Mouse (Mus musculus) cerebellum, adult (tissue): ENCODE measurements around the gene Gal3st2.
A peak's percentile ranks its signal among the peaks of the same experiment; 100 is the strongest.
"Not testable (repeated sequence)": the region's sequence is repeated elsewhere in the genome, so short reads cannot be mapped to it uniquely, and the experiment has no call there.

Source experiments
- ATAC-seq: cut with Nextera tagmentation; 2 replicates; pipeline ENCODE4 v1.9.2; 2017; ENCODE audit warnings: mild to moderate bottlenecking, moderate library complexity, mixed read lengths; ENCODE audit not compliant: insufficient number of reproducible peaks, low FRiP score, low TSS enrichment

Gal3st2 gene

DNA sequence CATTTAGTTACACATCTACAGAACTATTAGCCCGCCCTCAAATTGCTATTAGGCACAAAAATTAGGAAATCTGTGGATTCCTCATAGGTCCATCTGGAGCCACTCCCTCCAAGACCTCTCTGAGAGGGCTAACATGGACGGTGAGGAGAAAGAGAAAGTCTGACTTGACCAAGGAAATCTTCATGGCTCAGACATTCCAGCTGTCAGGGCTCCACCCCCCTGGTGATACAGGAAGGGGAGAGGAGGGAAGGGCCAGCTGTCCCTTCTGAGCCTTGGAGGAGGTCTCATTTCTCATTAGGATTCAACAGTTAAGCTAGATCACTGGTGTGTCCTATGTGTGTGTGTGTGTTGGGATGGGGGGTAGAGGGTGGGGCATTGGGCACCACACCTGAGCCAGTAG lies at the start of gene Gal3st2:
TSS of gene Gal3st2 (plus strand) at position 259 of the 400 bp plus-strand sequence.
- not testable (repeated sequence) for ATAC-seq

DNA sequence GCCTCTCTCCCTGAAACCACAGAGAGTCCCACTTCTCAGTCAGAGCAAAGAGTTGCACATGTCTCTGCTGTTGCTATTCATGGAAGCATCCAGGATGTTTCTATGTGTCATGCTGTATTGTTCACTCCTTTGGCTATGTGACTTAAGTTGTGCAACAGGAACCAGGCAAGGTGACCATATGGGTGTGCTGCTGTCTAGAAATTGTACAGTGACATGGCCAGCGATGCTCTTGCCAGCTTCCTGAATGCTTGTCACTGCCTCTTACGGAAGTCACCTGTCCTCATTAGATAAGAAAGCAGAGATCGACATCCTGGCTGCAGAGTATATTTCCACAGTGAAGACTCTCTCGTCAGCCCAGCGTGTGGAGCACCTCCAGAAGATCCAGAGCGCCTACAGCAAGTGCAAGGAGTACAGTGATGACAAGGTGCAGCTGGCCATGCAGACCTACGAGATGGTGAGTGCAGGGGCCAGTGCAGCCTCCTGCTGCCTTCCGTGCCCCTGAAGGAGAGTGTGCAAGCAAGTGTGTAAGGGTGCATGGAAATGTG lies 49.5 kb upstream of the Gal3st2 start:
- ATAC-seq, result no peak

DNA sequence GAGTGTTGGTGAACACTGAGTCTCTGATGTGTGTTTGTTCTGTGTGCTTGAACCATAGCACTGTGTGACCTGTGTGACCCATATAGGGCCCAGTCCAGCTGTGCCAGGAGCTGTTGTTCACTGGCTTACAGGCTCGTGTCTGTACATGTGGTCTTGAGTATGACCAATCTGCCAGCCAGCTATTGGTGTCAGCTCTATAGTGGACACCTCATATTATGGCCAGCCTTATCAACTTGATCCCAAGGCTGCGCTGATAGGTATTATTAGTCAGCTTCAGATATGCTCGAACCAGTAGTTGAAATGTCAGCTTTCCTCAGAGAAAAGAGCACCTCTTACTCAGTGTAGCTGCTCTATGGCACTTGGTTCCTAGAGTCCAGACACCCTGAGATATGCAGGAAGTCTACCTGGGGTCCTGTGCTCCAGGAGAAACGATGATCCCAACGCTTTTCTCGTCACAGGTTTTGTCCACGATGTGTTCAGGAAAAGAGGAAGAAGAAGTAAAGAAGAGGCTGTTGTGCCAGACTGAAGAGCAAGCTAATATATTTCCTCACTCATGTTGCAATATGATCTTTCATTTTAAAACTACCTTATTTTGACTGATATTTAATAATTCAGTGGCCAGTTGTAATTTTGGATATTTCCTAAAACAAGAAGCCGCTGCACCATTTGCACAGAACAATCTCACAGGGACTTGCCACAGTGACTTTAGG lies 43.1 kb upstream of the Gal3st2 start:
- no peak for ATAC-seq

DNA sequence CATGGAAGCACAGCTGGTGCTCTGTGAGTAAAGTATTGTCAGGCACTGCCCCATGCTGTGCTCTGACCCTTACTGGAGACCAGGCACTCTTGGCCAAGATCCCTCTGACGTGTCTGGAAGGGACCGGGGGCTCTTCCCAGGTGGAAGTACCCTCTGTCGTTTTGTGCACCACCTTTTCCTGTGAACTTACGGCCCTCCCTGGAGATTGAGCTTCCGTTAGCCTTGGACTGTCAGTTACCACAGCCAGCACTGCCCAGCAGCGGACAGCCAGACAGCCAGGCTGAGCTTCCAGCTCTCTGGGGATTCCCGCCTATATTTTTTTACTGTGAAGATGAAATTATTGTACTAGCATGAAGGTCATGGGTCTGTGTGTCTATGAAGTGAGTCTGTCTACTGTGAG lies 42.4 kb upstream of the Gal3st2 start:
- ATAC-seq, result no peak

DNA sequence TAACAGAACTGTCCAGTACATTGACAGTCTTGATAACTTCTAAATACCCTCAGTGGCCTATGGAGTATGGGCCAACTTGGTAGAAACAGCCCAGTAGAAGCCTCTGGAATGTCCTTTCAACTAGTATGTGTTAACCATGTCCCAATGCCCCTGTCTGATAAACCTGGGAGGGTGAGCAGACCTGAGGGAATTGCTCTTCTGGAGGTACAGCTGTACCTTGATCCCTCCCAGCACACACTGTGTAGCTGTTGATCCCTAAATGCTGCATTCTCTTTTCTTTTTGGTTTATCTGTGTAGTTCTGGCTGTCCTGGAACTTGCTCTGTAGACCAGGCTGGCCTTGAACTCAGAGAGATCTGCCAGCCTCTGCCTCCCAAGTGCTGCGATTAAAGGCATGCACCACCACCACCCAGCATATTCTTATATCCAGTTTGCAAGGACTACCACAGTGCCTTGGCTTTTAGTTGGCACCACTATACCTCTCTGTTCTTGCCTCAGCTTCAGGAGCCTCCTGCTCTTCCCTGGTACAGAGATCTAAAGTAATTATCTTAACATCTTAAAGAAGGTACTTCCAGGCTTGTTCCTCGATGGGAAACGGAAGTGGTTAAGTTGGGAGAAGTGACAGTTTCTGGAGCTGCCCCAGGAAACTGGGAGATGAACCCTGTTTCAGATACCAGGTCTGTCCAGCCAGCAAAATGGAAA lies 37.2 kb upstream of the Gal3st2 start:
- ATAC-seq, result no peak

DNA sequence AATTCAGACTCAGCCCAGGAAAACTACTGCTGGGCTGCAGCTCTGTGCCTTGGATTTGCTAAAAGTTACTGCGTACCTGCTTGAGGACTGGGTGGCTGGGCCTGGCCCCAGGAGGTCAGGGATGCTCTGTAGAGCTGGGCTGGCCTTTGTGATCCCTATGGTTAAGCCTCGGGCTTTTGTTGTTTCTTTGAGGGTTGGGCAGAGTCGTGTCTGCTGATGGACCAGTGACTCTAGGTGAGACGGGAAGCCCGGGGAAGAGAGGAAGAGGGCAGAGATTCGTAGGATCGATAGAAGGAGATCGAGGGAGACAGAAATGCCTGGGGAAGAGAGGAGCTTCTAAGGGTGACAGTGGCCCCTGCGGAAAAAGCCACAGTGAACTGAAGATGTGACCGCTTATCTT lies 36.5 kb upstream of the Gal3st2 start, which contains the start of gene D2hgdh:
TSS of gene D2hgdh (plus strand) at position 301 of the 400 bp plus-strand sequence.
- ATAC-seq, result peak; percentile 0; the same call in 1 of the 2 replicates

DNA sequence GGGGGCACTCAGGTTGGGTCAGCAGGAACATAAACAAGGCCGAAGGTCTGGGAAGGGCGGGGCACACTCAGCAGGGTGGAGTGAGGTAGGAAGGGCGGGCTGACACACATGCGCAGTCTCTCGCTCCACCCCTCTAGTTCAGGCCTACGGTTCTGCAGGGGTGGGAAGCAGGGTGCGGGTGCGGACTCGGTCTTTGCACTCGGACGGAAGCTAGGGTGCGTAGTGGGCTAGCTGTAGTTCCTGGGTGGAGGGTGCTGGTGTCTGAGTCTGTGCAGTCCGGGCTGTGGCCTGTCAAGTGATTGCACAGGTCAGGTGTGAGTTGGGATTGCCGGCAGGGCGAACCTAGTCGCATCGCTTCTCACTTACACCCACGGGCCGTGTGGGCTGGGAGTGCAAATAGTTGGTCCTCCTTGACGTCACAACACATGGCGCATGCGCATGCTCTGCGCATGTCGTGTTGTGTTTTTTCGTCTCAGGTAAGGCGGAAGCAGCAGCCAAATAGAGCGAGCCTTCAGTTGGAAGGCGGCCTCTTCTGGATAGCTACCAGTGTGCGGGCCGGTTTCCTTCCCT lies 35.9 kb upstream of the Gal3st2 start:
- ATAC-seq, result peak; percentile 89

DNA sequence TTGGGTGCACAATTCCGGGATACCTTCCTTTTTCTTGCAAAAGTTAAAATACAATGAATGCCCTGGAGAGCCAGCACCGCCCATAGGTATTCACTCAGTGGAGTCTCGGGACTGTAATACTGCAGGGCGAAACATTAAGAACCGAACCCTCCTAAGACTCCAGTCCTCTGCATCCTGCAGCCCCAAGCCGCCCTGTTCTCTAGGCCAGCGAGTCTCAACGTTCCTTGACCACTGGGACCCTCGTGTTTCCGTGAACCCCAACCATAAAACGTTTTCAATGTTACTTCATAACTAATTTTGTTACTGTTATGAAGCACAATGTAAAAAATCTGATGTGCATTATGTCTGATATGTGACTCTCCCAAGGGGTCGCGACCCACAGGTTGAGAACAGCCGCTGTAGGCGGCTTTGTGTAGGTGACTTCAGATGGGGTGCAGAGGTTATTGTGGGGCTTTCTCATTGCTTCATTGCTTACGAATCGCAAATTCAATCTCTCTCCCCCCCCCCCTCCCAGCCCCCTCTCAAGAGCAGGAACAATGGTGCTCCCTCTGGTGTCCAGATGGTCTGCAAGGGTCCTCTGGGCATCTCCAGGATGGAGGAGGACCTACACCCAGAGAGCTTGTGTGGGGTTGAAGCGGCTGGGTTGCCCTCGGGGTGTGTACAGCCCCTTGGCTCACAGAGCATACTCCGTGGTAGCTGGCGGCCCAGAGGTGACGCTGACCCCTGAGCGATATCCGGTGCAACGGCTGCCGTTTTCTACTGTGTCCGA lies 35.2 kb upstream of the Gal3st2 start:
- ATAC-seq, result 0 out of 2 replicates have a peak, but pooled peaks have one; percentile 4

DNA sequence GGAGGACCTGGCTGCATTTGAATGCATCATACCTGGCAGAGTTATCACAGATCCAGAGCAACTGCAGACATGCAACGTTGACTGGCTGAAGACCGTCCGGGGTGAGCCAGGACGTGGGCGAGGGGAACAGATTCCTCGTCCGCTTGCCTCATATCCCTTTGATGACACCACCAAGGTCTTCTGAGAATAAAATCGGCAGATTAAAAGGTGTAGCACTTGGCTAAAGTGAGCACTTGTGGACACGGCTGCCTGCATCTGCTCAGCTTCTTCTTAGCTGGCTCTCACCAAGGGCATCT lies 34.6 kb upstream of the Gal3st2 start:
- no peak for ATAC-seq

DNA sequence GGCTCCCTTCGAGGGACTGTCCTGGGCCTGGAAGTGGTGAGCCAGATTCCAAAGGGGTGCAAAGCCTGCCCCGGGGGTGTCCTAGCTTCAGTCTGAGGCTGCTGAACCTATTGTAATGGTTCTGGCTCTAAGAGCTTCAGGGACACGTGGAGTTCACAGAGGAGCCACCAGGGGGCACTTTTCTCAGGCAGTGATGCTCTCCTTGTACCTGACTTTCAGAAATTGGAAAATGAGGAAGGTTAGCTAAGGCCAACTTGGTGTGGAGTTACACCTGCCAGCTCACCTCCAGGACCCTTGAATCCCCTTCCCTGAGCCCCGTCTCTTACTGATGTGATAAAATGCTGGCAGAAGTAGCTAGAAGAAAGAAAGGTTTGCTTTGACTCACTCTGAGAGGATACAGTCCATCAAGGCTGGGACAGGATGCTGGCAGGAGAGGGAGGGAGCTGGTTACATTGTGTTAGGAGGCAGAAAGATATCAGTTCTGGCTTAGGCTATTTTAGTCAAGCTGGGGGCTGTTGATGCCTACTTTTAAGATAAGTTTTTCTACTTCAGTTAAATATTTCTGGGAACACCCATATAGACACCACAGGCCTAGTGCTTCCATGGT lies 28.2 kb upstream of the Gal3st2 start:
- ATAC-seq, result peak; percentile 61

DNA sequence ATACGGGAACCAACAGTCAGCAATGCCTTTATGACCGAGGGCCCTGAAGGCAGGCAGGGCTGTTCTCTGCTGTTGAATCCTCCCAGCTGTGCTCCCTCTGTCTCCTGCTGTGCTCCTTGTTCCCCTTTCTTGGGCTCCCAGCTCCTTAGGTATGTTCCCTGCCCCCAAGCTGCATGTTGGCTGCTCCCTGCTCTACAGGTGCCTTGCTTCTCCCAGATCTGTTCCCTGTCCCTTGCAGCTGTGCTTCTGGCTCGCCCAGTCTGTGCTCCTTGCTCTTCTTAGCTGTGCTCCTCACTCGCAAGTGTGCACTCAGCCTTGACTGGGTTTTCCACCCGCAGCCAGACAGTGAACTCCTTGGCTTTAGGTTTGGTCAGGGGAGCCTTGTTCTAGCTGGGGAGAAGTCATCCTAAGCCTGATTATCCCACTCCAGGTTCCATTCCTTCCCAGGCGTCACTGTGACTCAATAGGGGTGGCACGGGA lies 26.4 kb upstream of the Gal3st2 start:
- no peak for ATAC-seq

DNA sequence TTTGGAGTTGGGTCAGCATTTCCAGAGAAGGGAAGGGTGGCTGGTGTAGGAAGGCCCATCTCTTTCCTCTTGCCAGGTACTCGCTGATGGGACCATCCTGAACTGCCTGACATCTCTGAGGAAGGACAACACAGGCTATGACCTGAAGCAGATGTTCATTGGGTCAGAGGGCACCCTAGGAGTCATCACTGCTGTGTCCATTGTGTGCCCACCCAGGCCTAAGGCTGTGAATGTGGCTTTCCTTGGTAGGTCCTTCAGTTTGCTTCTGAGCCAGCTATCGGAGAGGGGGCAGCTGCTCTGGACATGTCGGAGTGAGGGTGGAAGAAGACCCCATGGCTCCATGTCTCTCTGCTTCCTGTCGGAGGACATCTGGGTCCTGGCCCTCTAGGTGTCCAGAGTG lies 25.9 kb upstream of the Gal3st2 start:
- no peak for ATAC-seq

DNA sequence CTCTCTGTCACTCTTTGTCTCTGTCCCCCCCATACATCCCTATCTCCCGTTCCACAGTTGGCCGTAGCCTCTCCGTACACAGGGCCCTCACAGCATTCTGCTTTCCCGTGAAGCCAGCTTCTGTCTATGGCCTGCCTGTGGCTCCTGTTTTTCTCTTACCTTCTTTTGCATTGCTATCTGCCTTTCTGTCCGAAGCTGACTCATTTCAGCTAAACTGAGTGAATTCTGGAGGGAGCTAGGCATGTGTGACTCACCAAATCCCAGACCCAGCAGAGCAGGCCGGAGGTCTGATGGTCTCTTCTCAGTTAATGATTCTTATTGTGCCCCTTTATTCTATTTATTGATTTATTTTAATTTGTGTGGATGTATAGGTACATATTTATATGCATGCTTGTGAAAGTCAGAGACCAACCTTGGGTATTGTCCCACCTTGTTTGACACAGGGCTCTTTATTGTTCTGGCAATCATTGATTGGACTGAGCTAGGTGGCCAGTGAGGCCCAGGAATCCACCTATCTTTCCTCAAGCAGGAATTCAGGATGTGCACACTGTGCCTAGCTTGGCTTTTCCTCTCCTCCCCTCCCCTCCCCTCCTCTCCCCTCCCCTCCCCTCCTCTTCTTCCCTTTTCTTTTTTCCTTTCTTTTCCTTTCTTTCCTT lies 25.1 kb upstream of the Gal3st2 start:
- no peak for ATAC-seq

DNA sequence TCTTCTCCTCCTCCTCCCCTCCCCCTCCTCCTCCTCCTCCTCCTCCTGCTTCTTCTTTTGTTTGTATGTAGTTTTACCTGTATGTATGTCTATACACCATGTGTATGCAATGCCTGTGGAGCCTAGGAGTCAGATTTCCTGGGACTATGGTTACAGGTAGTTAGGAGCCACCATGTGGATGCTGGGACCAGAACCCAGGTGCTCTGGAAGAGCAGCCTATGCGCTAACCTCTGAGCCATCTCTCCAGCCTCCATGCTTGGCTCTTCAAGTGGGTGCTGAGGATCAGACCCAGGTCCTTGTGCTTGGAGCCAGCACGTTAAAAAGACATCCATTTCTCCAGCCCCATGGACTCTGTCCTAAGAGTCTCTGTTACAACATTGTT lies 24.6 kb upstream of the Gal3st2 start:
- no peak for ATAC-seq

DNA sequence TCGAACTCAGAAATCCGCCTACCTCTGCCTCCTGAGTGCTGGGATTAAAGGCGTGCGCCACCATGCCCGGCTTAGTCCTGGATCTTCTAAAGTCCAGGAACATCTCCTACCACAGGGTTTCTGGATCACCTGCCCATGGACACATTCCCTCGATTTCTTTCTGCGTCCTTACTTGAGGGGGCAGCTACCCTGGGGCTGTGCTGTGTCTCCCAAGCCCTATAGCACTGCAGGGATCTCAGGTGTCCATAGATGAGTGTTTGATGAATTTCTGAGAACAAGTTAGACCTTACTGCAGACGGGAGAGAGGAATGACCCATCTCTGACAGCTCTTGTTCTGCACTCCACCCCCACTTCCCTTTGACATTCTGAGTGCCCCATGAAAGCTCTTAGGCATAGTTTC lies 23.8 kb upstream of the Gal3st2 start:
- no peak for ATAC-seq

DNA sequence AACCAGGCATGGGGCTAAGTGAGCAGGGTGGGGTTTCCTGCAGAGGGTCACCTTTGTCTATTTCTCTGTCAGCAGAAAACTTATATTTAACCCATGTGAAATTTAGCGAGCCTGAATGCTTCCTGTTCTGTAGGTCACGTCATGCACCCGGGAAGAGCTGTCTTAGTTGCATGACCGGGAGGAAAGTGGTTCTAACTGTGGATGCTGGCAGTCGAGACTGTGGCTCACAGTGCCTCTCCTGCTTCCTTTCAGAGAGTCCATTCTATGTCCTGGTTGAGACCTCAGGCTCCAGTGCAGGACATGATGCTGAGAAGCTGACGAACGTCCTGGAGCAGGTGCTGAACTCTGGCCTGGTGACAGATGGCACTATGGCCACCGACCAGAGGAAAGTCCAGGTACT lies 22.5 kb upstream of the Gal3st2 start:
- peak; percentile 26; the same call in 1 of the 2 replicates for ATAC-seq

DNA sequence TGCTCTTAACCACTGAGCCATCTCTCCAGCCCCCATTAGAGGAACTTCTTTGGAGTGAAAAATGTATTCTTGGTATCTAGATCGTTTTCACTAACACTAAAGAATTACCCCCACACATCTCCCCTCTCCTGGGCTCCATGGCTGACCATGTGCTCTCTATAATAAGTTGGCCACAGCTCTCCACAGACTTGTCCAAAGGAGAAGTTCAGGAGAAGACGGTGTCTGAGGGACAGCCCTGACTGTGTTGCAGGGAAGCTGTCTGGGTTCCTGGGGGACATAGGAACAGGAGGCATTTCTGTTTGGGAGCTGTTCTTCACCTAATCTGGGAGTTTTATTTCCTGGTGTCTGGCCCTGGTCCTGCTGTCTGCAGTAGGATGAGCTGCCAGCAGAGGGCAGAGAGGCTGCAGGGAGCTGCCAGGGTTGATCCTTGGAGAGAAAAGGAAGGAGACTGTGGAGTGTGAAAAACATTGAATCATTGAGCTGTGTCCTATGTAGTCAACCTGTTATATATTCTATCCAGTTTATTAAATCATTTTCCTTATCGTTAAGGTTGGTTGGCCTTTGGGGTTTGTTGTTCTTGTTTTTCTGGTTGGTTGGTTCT lies 15.2 kb upstream of the Gal3st2 start:
- ATAC-seq, result peak; percentile 68

DNA sequence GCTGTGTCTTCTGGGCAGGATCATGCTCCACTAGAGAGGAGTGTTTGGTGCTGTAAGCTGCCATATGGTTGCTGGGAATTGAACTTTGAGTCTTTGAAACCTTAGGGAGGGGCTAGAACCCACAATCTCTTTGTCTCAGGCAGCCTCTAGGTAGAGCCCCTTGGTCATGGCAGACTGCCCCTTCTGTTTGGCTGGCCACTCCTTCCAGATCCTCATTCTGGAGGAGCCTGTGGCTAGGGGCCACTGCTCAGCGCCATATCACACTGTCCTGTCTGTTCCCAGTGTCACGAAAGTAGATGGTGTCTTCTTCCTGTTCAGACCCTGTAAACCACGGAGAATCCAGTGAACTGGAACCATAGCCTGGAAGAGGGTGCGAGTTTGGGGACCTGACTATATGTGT lies 5.3 kb upstream of the Gal3st2 start:
- not testable (repeated sequence) for ATAC-seq

DNA sequence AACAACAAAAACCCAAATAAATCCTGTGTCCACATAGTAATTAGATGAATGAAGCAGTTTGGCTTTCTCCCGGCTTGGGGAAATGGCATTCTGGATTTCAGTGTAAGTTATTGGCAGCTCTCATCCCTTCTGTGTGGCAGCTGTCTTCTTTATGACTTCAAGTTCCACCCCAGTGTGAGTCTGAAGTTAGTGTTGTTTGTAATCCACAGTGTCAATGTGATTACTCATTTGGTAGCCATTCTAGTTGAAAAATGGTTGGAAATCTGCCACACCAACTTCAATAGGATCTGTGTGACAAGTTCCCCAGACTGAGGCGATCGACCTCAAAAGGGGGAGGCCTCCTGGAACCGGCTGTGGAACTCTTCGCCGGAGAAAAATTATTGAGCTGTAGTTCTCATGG lies 3.7 kb upstream of the Gal3st2 start:
- no peak for ATAC-seq
